Mouse (Mus musculus) adrenal gland, postnatal 25 days (tissue): Measurements from ENCODE around the gene Sag. TPM values are rescaled to one million over a fixed set of nuclear protein-coding genes. Genes with fewer than 3 reads are reported as not detected.
A peak's percentile ranks its signal among the peaks of the same experiment; 100 is the strongest.

ENCODE experiments used
- DNase-seq: peaks from one replicate; pipeline ENCODE4 v3.0.0; 2021; ENCODE audit warnings: mixed read lengths
- long read RNA-seq: library from polyadenylated mRNA; stranded (forward); transcript quantifications from one replicate; pipeline ENCODE4 v2.0.0, GENCODE M21; 2021
- total RNA-seq: library from RNA; stranded (reverse); gene quantifications from 2 replicates; pipeline ENCODE4 v1.2.3, GENCODE M21; 2021

Gene Sag
- 4.0 and 5.2 TPM in 2 replicates for total RNA-seq
- long read RNA-seq, partial matches to known transcripts: 1 of 2 reads
- long read RNA-seq, other reads (novel, unspliced or antisense): 1 of 2 reads

GRCm38 (mm10) chr1:87803576-87803975 is at the start of gene Sag:
Gene Sag, plus strand, starts transcription at chr1:87803680.
- no peak for DNase-seq

GRCm38 (mm10) chr1:87755641-87756470 is 47.6 kb upstream of the Sag start, which contains the start of gene Atg16l1:
Gene Atg16l1, plus strand, starts transcription at chr1:87755870.
- DNase-seq: peak; percentile 93

GRCm38 (mm10) chr1:87763821-87764220 is 39.7 kb upstream of the Sag start:
- DNase-seq: no peak

GRCm38 (mm10) chr1:87765741-87766140 is 37.7 kb upstream of the Sag start:
- no peak for DNase-seq

GRCm38 (mm10) chr1:87766233-87766632 is 37.2 kb upstream of the Sag start:
- peak; percentile 7 for DNase-seq

- no peak for DNase-seq
These were observed 34.2 kb upstream of the Sag start for GRCm38 (mm10) chr1:87769263-87769662.

GRCm38 (mm10) chr1:87770486-87770885 is 33.0 kb upstream of the Sag start:
- no peak for DNase-seq

GRCm38 (mm10) chr1:87771724-87772123 is 31.8 kb upstream of the Sag start:
- no peak for DNase-seq

- DNase-seq: no peak
These were observed 30.1 kb upstream of the Sag start for GRCm38 (mm10) chr1:87773336-87773735.

GRCm38 (mm10) chr1:87774845-87775244 is 28.6 kb upstream of the Sag start:
- no peak for DNase-seq

GRCm38 (mm10) chr1:87779204-87779785 is 24.2 kb upstream of the Sag start:
- no peak for DNase-seq

- DNase-seq: no peak
These were observed 17.8 kb upstream of the Sag start for GRCm38 (mm10) chr1:87785703-87786102.

GRCm38 (mm10) chr1:87786251-87786650 is 17.2 kb upstream of the Sag start:
- no peak for DNase-seq

- DNase-seq: no peak
These were observed 13.8 kb upstream of the Sag start for GRCm38 (mm10) chr1:87789665-87790064.

- DNase-seq: no peak
These were observed 10.9 kb upstream of the Sag start for GRCm38 (mm10) chr1:87792438-87793137.

- DNase-seq: no peak
These were observed 10.4 kb upstream of the Sag start for GRCm38 (mm10) chr1:87793138-87793449.

- DNase-seq: no peak
These were observed 5.8 kb upstream of the Sag start for GRCm38 (mm10) chr1:87797702-87798101.

GRCm38 (mm10) chr1:87798306-87798705 is 5.2 kb upstream of the Sag start:
- no peak for DNase-seq

GRCm38 (mm10) chr1:87807751-87808150 is 4.3 kb downstream of the Sag start:
- DNase-seq: no peak

GRCm38 (mm10) chr1:87811391-87811790 is 7.9 kb downstream of the Sag start:
- DNase-seq: no peak

GRCm38 (mm10) chr1:87812061-87812460 is 8.6 kb downstream of the Sag start:
- no peak for DNase-seq

- DNase-seq: no peak
These were observed 9.7 kb downstream of the Sag start for GRCm38 (mm10) chr1:87813155-87813554.

GRCm38 (mm10) chr1:87813681-87814080 is 10.2 kb downstream of the Sag start:
- DNase-seq: no peak
